Mouse (Mus musculus) layer of hippocampus, postnatal 10 days (tissue): Measurements from ENCODE around the gene Ankub1. TPM values are rescaled to one million over a fixed set of nuclear protein-coding genes. Genes with fewer than 3 reads are reported as not detected.
A peak's percentile ranks its signal among the peaks of the same experiment; 100 is the strongest.

Experiments used
- DNase-seq, 2 experiments: peaks; one replicate each; pipeline ENCODE4 v3.0.0; 2021; ENCODE audit warnings: low spot score in 2 of 2
- long read RNA-seq: library from polyadenylated mRNA; stranded (forward); transcript quantifications from one replicate; pipeline ENCODE4 v2.0.0, GENCODE M21; 2023
- total RNA-seq, 2 experiments: library from RNA; stranded (reverse); gene quantifications; 2 replicates each; pipeline ENCODE4 v1.2.3; 2021

Ankub1 gene
- total RNA-seq: 1 to 10 TPM; 1.6 to 1.9 TPM
- long read RNA-seq, partial matches to known transcripts: 0 of 1 reads
- long read RNA-seq, other reads (novel, unspliced or antisense): 1 of 1 reads

- no peak for DNase-seq
Observed at GRCm38 (mm10) chr3:57692719-57693118, at the start of gene Ankub1. TSS of gene Ankub1 (minus strand) at chr3:57692799.

- DNase-seq: no peak
Observed at GRCm38 (mm10) chr3:57739830-57740229, 47.2 kb upstream of the Ankub1 start.

DNA sequence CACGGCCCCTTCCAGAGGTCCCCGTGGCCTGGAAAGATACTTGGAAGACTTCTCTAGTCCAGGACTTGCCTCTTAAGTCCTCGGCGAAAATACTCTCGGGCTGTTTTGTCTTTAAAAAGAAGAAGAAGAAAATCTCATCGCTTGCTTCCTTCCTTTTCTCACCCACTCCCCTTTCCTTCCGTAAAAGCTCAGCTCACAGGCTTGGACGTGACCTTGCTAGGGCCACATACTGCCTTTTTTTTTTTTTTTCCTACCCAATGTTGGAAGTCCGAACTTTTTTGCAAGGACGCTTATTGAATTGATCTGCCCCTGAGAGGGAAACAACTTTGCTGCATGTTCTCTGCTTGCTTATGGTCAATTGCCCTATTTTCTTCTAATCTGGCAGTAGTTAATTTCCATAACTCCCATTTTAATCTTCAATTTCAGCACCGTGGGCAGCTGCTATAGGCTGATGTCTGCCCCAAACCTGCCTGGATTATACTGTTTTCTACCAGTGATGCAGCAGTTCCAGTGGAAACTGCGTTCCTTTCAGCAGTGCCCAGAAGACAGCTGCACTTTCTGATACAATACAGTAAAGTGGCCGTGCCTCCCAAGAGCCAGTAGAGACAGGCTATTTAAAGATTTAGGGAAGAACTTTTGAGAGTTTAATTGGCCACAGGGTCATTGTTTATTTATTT is 44.0 kb upstream of the Ankub1 start:
- DNase-seq: no peak

DNA sequence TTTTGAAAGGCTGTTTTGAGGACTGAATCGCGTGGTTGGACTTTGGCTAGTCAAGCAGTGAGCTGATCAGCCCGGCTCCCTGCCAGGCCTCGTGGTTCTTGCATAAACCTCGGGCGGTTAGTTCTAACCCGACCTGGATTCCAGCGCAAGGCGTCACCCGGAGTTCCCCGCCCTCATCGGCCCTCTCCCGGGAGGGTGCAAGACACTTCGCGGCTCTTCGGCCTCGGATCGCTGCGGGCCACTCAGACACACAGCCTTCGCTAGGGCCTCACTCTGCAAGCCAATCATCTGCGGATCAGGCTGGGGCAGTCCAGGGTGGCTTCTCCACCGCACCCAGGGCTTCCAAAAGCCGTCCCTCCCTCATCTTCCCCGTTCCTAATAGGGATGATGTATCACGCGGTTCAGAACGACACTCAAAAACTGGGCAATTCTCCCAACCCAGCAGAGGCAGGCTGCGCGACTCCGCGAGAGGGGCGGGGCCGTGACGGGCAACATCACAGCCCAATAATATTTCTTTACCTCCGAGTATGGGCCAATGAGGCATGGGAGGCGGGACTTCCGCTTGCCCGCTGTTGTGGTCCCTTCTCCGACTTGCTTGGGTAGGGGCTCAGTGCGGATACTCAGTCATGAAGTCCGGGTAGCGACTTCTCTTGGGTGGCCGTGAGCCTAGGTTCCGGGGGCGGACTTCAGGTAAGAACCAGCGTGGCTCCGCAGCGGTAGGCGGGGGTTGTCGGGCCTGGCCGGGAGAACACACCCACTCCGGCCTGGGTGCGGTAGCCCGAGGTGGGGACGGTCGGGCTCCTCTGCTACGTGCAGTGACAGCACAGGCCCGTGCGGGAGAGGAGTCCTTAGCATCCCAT is 43.1 kb upstream of the Ankub1 start, which contains the start of gene Rnf13:
Gene Rnf13, plus strand, starts transcription at position 552 of the 860 bp plus-strand sequence.
- peak; percentile 97 to 98 for DNase-seq

DNA sequence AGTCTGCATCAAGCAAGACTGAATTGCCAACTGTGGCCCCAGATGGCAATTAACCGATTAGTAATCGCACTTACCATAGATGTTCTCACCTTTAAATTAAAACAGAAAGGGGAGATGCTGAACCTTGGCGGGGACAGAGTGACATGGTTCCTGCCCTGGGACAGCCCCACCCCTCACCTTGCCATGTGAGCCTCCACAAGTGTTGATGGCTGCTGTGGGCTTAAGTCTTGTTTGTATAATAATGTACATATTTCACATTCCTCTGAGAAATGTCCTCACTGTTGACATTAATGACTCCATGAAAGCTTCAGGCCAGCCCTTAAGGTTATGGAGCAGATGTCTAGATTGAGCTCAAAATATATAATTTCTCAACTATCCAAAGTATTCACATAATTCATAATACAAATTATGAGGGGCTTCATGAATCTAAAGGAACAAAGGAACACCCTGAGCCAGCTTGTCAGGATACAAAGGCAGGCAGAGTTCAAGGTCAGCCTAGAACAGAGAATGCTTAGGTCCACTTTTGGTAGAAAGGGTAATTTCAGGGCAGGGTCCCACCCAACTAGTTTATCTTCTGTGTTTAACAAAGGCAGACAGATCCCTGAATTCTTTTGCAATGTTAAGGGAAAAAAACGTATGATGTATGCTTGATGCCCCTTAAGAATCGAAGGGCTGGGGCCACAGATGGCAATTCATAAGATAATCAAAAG is 39.8 kb upstream of the Ankub1 start:
- no peak for DNase-seq

- no peak for DNase-seq
Observed at GRCm38 (mm10) chr3:57714151-57714550, 21.6 kb upstream of the Ankub1 start.

DNA sequence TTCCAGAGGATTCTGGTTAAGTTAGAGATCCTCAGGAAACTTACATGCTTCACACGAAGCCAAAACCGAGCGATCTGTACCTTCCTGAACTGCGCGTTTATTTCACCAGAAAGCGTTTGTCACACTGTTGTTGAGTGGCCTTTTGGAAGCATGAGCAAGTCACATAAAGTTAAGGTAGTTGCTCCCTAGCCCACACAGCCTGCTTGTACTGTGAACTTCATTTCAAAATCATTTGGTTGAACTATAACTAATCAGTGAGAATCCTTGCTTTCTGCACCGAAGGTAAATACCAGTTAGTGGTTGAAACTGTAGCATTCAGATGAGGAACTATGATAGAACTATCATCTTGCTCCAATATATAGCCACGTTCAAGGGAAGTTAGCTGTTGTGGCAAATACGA is 4.2 kb upstream of the Ankub1 start:
- no peak for DNase-seq

DNA sequence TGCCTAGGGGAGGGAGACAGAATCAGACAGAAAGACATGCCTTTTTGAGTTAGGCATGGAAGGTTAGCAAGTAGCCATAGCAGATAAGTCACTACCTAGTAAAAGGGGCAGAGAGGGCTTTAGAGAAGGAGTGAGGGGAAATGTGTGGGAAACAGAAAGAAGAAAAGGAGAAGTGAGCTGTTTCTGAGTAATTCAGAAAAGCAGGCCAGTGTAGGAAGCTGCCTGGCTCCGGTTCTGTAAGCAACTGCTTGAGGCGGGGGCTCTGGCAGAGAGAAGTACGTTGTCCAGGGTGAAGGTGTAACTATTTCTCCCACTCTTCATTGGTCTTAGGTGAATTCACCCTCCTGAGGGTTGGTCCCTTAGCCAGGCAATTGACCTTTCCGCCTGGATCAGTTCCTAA is 3.6 kb upstream of the Ankub1 start:
- DNase-seq: no peak

GRCm38 (mm10) chr3:57691772-57692171 is 827 bp downstream of the Ankub1 start:
- DNase-seq: no peak

DNA sequence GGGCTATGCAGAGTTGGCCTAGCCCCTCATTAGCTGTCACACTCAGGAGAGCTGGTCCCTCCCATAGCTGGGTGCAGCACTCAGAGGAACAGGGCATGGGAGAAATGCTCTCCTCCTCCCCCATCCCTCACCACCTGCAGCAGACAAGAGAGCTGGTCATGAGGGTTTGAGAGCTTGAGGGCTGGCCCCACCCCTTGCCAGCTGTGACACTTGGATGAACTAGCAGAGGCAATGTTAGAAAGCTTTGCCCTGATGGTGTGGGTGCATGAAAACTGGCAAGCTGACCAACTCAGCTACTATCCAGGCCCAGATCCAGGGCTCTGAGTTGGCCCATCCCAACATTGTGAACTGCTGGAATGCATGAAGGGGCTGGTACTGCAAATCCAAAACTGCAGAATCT is 14.8 kb downstream of the Ankub1 start:
- peak; percentile 15 to 22 for DNase-seq

DNA sequence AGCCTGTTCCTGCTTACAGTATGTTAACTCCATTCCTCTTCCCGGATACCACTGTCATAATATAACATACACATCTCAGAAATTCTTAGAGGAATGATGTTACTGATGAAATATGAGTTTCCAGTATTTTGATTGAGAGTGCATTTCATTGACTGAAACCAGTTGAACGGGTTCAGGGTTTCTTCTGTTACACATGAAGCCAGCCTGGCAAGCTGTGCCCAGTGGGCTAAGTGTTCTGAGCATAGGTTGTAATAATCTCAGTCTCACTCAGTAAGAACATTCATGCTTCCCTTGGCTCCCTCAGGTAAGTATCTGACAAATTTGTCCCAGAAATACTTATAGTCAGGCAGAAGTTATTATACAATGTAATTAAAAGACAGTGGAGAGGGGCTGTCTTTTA is 18.5 kb downstream of the Ankub1 start:
- no peak for DNase-seq

GRCm38 (mm10) chr3:57673586-57673985 is 19.0 kb downstream of the Ankub1 start:
- no peak for DNase-seq

GRCm38 (mm10) chr3:57667054-57667723 is 25.4 kb downstream of the Ankub1 start:
- DNase-seq: peak; percentile 79 to 82

GRCm38 (mm10) chr3:57665880-57666279 is 26.7 kb downstream of the Ankub1 start:
- no peak for DNase-seq

- no peak for DNase-seq
Observed at GRCm38 (mm10) chr3:57664682-57665081, 27.9 kb downstream of the Ankub1 start.

GRCm38 (mm10) chr3:57663731-57664130 is 28.9 kb downstream of the Ankub1 start:
- peak; percentile 56 to 57 for DNase-seq

DNA sequence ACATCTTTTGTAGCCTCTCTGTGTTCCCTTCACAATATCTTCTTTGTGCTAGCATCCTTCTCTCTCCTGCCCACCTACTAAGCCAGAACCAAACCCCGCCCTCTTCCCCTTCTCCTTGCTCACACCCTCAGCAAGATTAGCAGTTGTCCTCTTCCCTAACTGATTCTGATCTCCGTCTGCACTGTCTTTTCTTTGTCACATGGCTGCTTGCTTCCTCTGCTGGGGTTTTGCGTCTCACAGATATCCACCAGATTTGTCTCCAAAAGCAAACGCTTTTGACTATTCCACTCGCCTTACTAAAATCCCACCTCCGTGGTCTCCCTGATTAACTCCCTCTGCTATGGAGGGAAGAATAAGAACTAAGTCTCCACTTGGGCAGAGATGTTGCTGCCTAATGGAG is 34.0 kb downstream of the Ankub1 start:
- no peak for DNase-seq

DNA sequence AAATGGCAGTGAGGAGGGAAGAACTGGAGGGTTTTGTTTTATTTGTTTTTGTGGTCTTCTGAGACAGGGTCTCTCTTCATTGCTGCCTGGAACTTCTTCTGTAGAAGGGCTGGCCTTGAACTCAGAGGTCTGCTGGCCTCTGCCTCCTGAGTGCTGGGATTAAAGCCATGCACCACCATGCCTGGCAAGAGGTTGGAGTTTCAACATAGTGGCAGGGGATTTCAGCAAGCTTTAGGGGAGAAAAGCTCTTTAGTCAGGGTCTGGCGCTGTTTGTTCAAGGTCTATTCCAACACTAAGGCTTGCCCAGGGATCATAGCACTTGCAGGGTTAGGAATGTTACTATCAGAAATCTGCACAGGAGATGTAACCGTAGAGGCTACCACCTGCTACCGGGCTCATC is 39.0 kb downstream of the Ankub1 start:
- DNase-seq: no peak

- no peak for DNase-seq
Observed at GRCm38 (mm10) chr3:57652485-57652884, 40.1 kb downstream of the Ankub1 start.

GRCm38 (mm10) chr3:57651865-57652259 is 40.7 kb downstream of the Ankub1 start:
- DNase-seq: no peak

DNA sequence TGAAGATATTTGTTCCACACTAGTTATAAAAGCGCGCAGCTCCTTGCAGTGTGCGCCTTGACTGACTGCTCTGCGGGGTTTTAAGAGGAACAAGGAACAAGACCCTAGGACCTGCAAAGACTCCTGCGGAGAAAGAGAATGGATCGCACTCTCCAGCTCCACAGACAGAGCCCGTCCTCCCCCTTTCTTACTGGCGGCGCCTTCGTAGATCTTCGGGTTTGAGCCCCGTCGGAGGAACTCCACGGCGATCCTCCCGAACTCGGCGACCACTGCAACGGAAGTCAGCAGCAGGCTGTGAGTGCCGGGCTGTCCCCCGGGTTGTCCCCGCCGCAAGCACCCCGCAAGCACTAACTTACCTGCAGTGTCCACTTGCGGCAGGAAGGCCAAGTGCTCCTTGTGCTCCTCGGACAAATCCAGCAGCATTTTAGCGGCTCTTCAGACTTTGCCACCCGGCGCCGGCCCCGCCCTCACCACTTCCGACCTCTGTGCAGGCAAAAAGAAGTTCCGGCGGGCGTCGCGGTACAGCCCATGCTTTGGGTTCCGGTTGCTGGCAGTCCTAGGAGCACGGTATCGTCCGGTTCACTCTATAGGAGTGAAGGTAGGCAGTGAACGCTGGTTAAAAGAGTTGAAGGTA is 41.3 kb downstream of the Ankub1 start, which contains the start of gene Commd2:
Gene Commd2, minus strand, starts transcription at position 485 of the 634 bp plus-strand sequence.
- DNase-seq: peak; percentile 96
